Mouse (Mus musculus) Patski (cell line): ENCODE results near the gene Klhdc7b. TPM values are rescaled to one million over a fixed set of nuclear protein-coding genes. Genes with fewer than 3 reads are reported as not detected.

ENCODE experiments used
- ATAC-seq: fragments of 100-300 bp; one replicate; pipeline ENCODE4 v1.8.0; 2021
- CTCF ChIA-PET: fragments of 350-600 bp; sonication (Branson Sonifier 250); formaldehyde crosslinking; loops from one replicate; lab custom pipeline; 2022; ENCODE audit warnings: inconsistent platforms; lab: Charles Lee
- POLR2A ChIA-PET: fragments of 350-600 bp; sonication (Branson Sonifier 250); formaldehyde crosslinking; loops from one replicate; lab custom pipeline; 2022; ENCODE audit warnings: antibody characterized with exemption, inconsistent platforms; lab: Charles Lee
- DNase-seq: peaks from one replicate; pipeline ENCODE4 v3.0.0-alpha.2; 2011; ENCODE audit warnings: low read depth, low spot score
- H3K27me3 ChIP-seq: fragments of 371-371 bp; one replicate; pipeline ENCODE4 v1.5.1; 2021
- CTCF ChIP-seq: fragments of 100-300 bp; IDR thresholded peaks from one replicate; pipeline ENCODE4 v1.5.1; 2021
- in situ Hi-C: fragments of 300-500 bp; cut with MboI; formaldehyde crosslinking; loops from 3 replicates; pipeline ENCODE4 v1.11.1; 2018; ENCODE audit warnings: low pct_unique_long_range_greater_than_20kb, mixed read lengths
- polyA plus RNA-seq: library from polyadenylated mRNA; unstranded; gene quantifications from one replicate; pipeline ENCODE4 v1.2.3, GENCODE M21; 2021

The Klhdc7b gene
- not detected for polyA plus RNA-seq

DNA sequence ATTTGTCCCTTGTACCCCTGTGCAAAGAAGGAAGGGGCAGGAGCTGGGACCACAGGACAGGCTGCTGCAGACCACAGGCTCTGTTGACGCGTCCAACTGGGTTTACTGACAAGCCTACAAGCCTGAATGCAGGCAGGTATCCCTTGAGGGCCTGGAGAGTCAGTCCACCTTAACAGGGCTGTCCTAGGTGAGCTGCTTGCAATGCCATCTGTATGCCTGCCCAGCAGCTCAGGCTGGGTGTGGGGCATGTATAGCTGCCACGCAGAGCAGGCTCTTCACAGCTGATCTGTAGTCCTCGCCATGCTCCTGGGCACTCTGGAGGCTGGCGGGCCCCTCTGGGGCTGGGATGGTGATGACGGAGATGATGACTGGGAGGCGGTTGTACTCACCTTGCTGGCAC is at the start of gene Klhdc7b:
Klhdc7b (plus strand) TSS at position 301 of the 400 bp plus-strand sequence.
- ChIA-PET POLR2A (no interaction called here), CTCF (no interaction called here)
- peaks cover 60% of the 10 kb centered on the region for H3K27me3 ChIP-seq
- in situ Hi-C loops = no loop called here
- TF ChIP-seq CTCF = no peak
- ATAC-seq (no peak), DNase-seq (no peak)

DNA sequence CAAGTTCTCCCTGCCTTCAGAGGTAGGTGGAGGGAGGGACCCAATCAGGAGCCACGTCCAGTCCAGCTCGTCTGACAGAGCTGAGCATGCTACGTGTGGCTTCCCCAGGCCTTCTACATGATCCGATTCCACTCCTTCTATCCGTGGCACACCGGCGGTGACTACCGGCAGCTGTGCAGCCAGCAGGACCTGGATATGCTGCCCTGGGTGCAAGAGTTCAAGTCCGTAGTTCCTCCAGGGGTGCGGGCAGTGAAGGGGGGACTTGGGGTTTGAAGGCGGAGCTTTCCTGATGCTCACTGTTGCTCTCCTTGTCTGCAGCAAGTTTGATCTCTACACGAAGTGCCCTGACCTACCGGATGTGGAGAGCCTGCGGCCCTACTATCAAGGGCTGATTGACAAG is 48.3 kb upstream of the Klhdc7b start:
- ATAC-seq = peak; percentile 26
- TF ChIP-seq CTCF = no peak
- peaks cover 19% of the 10 kb centered on the region for H3K27me3 ChIP-seq
- POLR2A ChIA-PET = no interaction called here
- in situ Hi-C loops = no loop called here
- CTCF ChIA-PET = no interaction called here
- DNase-seq = no peak

DNA sequence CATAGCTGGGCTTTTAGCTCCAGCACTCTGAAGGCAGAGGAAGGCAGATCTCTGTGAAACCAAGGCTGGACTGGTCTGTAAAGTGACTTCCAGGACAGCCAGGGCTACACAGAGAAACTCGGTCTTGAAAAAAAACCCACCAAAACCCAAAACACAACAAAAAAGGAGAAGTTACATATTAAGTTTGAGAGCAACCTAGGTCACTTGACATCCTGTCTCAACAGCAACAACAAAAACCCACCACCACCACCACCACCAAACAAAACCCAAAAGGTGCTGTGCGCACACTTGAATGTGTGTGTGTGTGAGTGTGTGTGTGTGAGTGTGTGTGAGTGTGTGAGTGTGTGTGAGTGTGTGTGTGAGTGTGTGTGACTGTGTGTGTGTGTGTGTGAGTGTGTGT is 45.0 kb upstream of the Klhdc7b start:
- ChIA-PET POLR2A (no interaction called here), CTCF (interaction anchor here (1.3 kb wide), 1 partner anchor 25 kb away, joined by 4 read pairs; the partner anchor contains the start of gene Sbf1)
- ATAC-seq (no peak), DNase-seq (no peak)
- in situ Hi-C loops = no loop called here
- peaks cover 17% of the 10 kb centered on the region for H3K27me3 ChIP-seq
- TF ChIP-seq CTCF = no peak

DNA sequence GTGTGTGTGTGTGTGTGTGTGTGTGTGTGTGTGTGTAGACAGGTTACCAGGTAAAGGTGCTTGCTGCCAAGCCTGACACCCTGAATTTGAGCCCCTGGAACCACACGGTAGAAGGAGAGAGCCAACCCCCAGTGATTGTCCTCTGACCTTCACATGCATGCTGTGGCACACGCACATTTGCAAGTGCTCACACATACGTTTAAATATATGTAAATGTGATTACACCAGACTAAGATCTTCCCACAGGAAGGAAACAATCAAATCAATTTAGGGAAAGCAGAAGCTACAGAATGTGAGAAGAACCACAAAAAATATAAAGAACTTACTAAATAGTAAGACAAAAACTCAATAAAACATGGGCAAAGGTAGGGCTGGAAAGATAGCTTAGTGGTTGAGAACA is 44.6 kb upstream of the Klhdc7b start:
- H3K27me3 ChIP-seq = peaks cover 17% of the 10 kb centered on the region
- in situ Hi-C loops = no loop called here
- ChIA-PET POLR2A (no interaction called here), CTCF (no interaction called here)
- ATAC-seq (no peak), DNase-seq (no peak)
- TF ChIP-seq CTCF = no peak

DNA sequence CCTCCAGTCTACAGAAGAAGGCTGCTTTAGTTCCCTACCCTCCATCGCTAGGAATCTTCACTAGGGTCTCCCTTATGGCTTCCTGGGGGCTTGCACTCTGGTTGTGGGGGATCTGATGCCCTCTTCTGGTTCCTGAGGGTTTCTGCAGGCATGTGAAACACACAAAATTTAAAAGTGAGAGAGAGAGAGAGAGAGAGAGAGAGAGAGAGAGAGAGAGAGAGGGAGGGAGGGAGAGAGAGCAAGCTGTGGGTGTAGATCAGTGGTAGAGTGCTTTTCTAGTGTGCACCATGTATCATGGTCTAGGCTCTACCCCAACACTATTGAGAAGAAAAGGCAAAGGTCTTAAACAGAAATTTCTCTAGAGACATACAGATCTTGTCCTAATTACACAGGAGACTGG is 43.0 kb upstream of the Klhdc7b start:
- DNase-seq (no peak), ATAC-seq (no peak)
- TF ChIP-seq CTCF = no peak
- ChIA-PET POLR2A (no interaction called here), CTCF (interaction anchor here (1.6 kb wide), 1 partner anchor 27 kb away, joined by 3 read pairs; no protein-coding TSS in a partner anchor)
- in situ Hi-C loops = no loop called here
- peaks cover 17% of the 10 kb centered on the region for H3K27me3 ChIP-seq

DNA sequence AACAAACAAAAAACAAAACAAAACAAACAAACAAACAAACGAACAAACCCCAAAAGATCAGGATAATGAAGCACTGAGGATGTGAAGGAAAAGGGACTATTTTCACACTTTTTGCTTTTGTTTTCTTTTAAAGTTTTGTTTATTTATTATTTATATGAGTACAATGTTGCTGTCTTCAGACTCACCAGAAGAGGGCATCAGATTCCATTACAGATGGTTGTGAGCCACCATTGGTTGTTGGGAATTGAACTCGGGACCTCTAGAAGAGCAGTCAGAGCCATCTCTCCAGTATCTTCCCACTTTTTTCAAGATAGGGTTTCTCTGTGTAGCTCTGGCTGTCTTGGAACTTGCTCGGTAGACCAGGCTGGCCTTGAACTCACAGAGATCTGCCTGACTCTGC is 41.4 kb upstream of the Klhdc7b start:
- peaks cover 11% of the 10 kb centered on the region for H3K27me3 ChIP-seq
- TF ChIP-seq CTCF = no peak
- ATAC-seq = no peak
- DNase-seq = no peak
- ChIA-PET POLR2A (no interaction called here), CTCF (interaction anchor here (1.1 kb wide), 1 partner anchor 9 kb away, joined by 5 read pairs; the partner anchor contains the start of gene Miox)
- in situ Hi-C loops = no loop called here

DNA sequence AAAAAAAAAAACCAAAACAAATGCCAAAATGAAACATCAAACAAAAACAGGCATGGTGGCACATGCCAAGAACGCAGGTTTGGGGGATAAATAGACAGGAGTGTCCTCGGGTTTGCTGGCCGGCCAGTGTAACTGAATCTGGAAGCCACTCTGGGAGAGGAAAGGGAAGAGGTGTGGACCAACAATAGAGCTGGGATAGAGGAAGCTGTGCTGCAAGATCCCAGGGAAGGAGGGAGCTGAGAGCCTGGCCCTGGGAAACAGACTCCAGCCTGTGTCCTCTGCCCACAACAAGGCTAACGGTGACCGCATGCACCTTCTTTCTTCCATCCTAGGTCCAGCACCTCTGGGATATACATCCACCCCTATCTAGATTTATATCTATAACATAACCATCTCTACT is 34.3 kb upstream of the Klhdc7b start:
- no peak for TF ChIP-seq CTCF
- H3K27me3 ChIP-seq = no peaks in the 10 kb centered on the region
- CTCF ChIA-PET = interaction anchor here (1.6 kb wide), 1 partner anchor 23 kb away, joined by 4 read pairs; the partner anchor contains the start of gene Sco2
- ATAC-seq (no peak), DNase-seq (no peak)
- in situ Hi-C loops = no loop called here
- POLR2A ChIA-PET = interaction anchor here (0.5 kb wide), 1 partner anchor 127 kb away, joined by 3 read pairs; no protein-coding TSS in a partner anchor

DNA sequence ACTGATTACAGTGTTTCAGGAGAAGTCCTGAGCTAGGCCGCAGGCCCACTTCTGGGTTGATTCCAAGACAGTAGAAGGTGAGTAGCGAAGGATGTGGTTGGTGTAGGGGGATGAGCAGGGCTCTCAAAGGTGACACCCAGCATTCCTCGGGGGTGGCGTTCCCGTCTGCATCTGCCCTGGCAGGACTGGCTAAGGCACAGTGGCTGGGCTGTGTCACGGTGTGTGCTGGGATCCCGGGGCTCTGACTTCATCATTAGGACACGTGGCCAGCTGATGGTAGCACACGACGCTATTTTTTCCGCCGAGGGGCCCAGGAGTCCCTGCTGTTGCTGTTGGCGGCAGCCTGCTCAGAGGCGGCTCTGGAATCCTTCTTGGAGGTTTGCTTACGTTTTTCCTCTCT is 33.4 kb upstream of the Klhdc7b start:
- DNase-seq = no peak
- ATAC-seq = no peak
- H3K27me3 ChIP-seq = no peaks in the 10 kb centered on the region
- ChIA-PET POLR2A (no interaction called here), CTCF (interaction anchor here (1.6 kb wide), 1 partner anchor 22 kb away, joined by 4 read pairs; the partner anchor contains the start of gene Sco2)
- no peak for TF ChIP-seq CTCF
- in situ Hi-C loops = no loop called here

DNA sequence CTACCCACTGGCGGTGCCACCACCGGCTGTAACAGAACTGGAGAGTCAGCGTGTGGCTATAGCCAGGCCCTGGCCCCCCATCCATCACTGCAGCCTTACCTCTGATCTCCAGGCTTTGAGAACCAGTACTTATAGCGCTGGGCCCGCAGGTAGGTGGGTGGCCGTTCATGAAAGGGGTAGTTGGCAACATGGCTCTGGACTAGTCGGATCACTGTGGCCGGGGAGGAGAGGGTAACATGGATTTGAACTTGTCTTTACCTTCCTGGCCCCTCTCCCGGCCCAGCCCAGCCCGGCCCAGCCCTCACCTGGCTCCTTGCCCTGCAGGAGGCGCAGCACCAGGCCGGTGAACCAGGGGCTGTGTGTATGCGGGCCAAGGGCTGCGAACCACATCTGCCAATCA is 32.7 kb upstream of the Klhdc7b start:
- ChIA-PET CTCF (no interaction called here), POLR2A (no interaction called here)
- TF ChIP-seq CTCF = no peak
- in situ Hi-C loops = no loop called here
- DNase-seq = no peak
- ATAC-seq = no peak
- no peaks in the 10 kb centered on the region for H3K27me3 ChIP-seq

DNA sequence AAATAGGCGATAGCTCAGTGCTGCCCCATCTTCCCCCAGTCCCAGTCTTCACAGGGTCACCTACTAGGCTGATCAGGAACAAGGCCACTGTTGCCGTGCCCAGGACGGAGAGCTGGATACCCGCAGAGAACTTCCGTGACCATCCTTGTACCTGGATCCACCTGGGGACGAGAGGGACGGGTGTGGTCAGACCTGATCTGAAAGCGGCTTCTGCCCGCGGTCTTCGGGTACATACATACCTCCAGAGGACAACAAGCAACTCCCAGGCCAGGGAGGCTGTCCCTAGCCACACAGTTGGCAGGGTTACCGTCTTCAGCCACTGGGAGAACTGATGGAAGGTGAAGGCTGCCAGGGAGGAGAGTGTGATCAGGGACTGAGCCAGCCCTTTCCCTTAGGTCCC is 31.9 kb upstream of the Klhdc7b start:
- ChIA-PET POLR2A (no interaction called here), CTCF (no interaction called here)
- TF ChIP-seq CTCF = no peak
- H3K27me3 ChIP-seq = no peaks in the 10 kb centered on the region
- ATAC-seq (no peak), DNase-seq (no peak)
- in situ Hi-C loops = no loop called here

DNA sequence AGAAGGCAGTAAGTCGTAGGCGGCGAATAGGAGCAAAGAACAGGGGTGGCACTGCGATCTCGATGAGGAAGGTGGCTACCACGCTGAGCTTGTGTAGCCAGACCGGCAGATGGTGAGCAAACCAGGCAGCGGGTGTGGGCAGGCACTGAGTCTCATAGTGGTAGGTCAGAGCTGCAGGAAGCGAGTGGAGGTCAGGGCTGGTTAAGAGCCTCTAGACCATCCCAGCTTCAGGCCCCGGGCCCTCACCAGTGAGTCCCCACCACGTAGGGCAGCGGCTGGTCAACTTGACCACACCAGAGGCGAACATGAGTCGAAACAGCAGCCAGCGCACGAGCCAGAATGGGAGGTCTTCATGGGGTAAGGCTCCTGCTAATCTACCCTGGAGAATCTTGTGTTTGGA is 30.9 kb upstream of the Klhdc7b start:
- TF ChIP-seq CTCF = no peak
- H3K27me3 ChIP-seq = no peaks in the 10 kb centered on the region
- DNase-seq (no peak), ATAC-seq (no peak)
- ChIA-PET CTCF (no interaction called here), POLR2A (no interaction called here)
- in situ Hi-C loops = no loop called here

DNA sequence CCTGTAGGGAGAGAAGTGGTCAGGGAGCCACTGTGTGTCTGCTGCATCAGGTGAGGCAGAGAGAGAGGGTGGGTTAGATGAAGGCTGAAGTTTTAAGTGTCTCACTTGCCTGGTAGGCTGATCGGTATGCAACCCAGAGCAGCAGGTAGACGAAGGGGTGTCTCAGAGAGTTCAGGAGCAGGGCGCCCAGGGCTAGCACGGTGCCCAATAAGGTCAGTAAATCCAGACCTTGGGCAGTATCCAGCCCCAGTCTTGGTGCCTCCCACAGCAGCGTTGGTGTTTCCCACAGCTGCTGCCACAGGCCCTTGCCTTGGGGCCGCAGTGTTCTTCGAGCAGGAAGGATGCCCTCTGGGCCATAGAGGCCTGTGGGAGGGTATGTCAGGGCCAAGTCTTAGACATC is 30.3 kb upstream of the Klhdc7b start:
- ATAC-seq = no peak
- no peak for TF ChIP-seq CTCF
- in situ Hi-C loops = no loop called here
- POLR2A ChIA-PET = no interaction called here
- CTCF ChIA-PET = no interaction called here
- no peaks in the 10 kb centered on the region for H3K27me3 ChIP-seq
- DNase-seq = no peak
